Mouse (Mus musculus): Measurements from ENCODE around the gene Npr3. TPM values are rescaled to one million over a fixed set of nuclear protein-coding genes. Genes with fewer than 3 reads are reported as not detected.
"Not testable (repeated sequence)": the region's sequence is repeated elsewhere in the genome, so short reads cannot be mapped to it uniquely, and the experiment has no call there.

The Npr3 gene
- total and polyA plus RNA-seq, 3 experiments = 9.0 to 23.9 (median 10.8) TPM

DNA sequence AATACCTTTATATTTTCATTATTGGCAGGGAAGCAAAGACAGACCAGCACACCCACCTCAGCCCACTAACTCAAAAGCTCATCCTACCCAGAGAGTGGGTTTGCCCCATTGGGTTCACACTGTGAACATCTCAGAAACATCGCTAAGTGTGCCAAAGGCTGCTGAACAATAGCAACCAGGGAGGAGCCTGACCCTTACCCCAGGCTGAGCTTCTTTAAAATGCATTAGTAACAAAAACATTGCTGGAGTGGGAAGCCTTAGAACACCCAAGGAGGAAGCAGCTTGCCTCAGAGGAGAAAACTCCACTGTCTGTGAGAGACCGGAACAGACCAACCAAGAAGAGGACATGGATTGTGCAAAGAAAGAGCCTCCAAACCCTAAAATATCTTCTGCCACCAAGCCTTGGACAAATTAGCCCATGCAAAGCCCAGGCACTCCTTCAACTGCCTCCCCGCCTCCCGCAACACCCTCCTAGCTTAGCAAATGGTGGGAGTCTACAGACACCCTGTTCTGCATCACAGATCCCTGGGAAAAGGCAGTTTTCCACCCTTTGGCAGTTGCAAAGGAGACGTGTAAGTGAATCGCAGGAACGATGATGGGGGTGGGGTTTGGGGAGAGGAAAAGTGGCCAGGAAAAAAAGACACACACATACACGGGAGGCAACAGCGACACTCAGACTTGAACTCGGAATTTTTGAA, 24.4 kb downstream of the Npr3 start:
- DNase-seq = no peak

- no peak for DNase-seq
Measured at GRCm38 (mm10) chr15:11881822-11882221, 25.3 kb downstream of the Npr3 start.

DNA sequence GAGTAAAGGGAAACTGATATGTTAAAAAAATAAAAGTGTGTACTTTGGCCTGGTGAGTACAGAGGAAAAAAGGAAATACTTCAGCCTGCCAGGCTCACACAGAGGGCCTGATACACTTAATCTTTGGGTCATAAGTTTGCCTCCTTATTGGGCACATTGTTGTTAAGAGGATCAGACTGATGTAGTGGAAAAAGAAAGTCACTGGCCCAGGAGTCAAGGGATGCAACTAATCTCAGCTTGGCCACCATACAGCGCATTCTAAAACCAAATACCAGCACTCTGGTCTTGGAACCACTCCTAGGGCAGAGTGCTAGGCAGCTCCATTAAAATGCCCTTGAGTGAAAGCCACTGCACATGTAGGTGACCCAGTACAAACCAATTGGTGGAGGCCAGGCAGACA, 28.8 kb downstream of the Npr3 start:
- DNase-seq = no peak

DNA sequence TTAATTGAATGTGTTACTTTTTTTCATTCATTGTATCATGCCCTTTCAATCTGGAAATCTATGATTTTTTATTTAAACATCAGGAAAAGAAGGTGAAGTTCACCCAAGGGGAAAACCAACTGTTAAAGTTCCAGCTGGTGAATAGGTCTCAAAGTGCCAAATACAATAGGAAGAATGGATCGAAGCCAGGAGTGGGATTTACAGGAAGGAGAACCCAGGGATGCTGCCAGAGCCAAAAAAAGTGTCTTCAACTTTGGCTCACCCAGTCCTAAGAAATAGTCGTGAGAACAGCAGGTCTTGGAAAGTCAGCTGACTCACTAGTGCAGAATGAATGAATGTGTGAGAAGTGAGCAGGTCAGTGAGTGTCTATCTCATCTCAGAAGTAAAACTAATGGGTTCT, 29.8 kb downstream of the Npr3 start:
- no peak for DNase-seq

DNA sequence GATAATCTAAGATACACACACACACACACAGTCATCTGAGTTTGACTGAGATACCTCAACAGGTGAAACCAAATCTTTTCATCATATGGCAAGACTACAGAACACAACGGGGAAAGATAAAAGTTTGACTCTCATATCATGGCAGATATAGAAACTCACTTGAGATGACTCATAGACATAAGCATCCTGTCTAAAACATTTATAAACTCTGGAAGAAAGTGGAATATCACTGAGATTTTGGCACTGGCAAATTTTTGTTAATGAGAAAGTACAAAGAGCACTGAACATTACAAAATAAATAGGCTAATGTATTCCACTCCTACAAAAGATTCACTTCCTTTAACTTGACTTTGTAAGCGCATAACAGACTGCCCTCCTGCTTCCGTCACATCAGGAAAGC, 40.2 kb downstream of the Npr3 start:
- DNase-seq = no peak

DNA sequence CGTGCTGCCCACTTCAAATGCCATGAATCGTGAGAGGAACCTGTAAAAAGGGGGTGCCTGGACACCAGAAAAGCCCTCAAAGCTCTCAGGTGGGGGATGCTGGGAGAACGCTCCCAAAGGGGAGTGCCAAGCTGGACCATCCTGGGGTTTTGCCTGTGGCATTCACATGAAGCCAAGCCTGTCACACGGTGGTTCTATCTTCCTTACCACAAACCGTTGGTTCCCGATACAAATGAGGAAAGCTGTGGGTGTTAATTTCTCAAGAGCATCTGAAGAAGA, 43.6 kb downstream of the Npr3 start:
- DNase-seq = no peak

DNA sequence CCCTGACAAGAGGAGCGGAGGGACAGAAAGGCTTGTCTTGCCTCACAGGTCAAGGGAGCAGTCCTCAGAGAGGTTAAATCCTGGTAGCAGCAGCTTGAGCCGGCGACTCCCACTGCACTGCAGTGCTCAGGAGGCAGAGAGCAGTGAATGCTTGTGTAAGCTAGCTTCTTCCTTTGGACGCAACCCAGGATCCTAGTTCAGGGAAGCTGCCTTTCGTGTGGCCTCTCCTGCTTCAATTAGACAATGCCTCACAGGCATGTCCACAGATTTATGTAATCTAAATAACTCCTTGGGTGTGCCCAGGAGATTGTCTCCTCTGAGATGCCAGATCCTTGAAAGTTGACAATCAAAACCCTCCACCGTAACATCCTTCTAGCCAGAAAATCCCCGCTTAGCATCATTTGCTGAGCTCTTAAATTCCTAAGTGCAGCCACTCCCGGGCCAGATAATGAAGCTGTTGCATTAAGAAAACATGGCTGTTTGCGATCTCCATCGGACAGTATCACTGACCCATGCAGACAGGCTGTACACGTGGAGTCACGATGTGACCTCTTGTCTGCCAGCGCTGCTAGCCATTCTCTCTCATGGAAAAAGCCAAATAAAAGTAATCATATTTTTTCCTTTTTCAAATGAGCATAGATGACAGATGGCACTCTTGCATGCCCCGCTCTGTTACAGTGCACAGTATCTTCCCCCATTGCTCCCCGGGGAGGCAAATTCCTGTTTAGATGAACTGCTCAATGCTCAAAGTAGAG, 44.1 kb downstream of the Npr3 start:
- no peak for DNase-seq

DNA sequence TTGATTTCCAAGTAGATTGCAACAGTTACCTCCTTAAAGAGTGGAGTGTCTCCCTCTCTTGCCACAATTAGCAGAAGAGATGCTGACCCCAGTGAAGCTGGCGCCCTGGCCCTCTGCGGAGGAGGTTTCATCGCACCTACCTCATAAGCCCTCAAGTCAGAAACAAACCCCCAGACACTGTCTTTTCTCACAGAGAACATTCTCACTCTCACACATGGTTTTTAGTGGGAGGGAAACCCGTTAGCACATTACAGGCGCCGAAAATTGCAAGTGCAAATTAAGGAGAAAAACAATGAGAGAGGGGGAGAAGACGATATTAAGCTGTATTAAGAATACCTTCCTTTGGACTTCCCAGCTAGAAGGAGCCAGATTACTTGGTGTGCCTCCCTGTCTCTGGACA, 44.8 kb downstream of the Npr3 start:
- DNase-seq = no peak

- DNase-seq = no peak
Measured at GRCm38 (mm10) chr15:11860259-11860658, 46.8 kb downstream of the Npr3 start.

DNA sequence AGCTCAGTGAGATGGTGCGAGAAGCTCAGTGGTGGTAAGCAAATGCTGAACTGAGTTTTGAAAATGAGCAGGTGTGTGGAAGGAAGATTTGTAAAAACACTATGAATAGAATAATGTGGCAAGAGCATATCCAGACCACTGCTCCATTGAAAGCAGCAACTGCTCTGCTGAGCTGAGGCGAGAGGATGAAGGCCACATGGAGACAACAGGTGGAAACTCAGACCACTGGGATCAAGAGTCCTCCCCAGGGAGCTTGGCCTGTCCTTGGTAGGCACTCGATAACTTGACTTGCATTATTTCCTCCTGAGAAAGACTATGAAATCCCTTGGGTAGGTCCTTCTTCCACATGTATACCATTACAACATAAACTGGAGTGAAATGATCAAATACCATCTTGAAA, 47.3 kb downstream of the Npr3 start:
- DNase-seq = no peak

DNA sequence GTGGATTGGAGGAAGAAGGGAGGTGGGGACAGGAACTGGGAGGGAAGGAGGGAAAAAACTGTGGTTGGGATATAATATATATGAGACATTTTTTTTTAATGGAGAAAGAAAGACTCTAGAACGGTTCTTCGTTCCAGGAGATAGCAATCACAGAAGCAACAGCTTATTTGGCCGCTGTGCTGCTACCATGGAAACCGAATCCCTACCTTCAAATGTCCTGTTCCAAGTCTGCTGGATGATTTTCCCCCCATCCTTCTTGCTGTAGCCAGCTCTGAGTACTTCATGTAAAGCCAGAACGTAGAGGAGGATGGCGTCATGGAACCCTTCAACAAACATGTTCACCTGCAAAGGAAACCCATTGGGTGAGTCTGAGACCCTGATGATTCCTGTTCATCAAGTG, 48.7 kb downstream of the Npr3 start:
- DNase-seq = no peak

GRCm38 (mm10) chr15:11845204-11846062, 61.7 kb downstream of the Npr3 start:
- DNase-seq = no peak

- no peak for DNase-seq
Measured at GRCm38 (mm10) chr15:11844115-11844514, 63.0 kb downstream of the Npr3 start.

GRCm38 (mm10) chr15:11841828-11842227, 65.3 kb downstream of the Npr3 start:
- no peak for DNase-seq

DNA sequence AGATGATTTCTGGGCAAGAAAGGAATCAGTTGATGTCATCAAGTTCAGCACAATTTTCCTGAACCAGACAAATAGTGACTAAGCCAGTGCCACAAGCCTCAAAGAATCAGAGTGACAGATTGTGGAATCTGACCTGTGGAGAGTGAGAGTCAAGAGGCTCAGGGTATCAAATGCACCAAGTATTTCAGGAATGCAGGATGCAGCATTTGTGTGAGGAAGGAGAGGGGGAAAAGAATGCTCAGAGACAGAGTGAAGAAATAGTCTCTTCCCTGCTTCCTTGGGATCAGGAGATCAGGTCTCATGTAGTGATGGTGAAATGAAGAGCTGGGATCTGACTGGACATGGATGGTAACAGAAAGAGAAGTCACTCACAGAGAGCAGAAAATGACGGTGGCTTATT, 71.2 kb downstream of the Npr3 start:
- DNase-seq = no peak

DNA sequence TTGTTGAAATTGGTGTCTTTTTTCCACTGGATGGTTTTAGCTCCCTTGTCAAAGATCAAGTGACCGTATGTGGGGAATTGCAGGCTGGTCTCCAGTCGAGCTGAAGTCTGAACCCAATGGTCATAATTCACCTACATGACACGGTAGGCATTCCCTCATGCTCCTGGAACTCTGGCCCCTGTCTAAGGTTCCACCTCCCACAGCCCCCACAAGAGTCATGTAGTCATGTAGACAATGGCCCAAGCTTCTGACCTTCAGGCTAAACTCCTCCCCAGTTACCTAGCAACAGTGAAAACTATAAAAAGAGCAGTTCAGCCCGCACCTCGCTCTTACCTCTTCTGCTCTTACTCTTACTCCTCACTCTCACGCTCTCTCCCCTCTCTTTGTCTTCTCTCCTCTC, 84.7 kb downstream of the Npr3 start:
- DNase-seq = not testable (repeated sequence)

- DNase-seq = no peak
Measured at GRCm38 (mm10) chr15:11815551-11815950, 91.5 kb downstream of the Npr3 start.

DNA sequence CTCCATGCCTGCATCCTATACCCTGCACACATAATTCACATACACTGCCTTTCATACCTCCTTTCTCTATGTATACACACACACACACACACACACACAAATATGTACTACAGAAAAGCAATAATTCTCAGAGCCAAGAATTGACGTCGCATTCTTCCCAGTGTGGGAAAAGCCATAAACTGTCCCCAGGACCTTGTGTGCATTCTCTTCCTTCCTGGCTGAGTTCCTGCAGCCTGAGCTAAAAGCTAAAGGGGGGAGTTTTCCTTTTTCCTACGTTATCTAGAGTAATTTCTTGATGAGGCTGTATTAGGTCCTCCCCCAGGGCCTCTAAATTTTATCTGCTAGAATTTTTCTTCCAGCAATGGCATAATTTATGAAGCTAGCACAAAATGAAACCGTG, 103.5 kb downstream of the Npr3 start:
- no peak for DNase-seq

DNA sequence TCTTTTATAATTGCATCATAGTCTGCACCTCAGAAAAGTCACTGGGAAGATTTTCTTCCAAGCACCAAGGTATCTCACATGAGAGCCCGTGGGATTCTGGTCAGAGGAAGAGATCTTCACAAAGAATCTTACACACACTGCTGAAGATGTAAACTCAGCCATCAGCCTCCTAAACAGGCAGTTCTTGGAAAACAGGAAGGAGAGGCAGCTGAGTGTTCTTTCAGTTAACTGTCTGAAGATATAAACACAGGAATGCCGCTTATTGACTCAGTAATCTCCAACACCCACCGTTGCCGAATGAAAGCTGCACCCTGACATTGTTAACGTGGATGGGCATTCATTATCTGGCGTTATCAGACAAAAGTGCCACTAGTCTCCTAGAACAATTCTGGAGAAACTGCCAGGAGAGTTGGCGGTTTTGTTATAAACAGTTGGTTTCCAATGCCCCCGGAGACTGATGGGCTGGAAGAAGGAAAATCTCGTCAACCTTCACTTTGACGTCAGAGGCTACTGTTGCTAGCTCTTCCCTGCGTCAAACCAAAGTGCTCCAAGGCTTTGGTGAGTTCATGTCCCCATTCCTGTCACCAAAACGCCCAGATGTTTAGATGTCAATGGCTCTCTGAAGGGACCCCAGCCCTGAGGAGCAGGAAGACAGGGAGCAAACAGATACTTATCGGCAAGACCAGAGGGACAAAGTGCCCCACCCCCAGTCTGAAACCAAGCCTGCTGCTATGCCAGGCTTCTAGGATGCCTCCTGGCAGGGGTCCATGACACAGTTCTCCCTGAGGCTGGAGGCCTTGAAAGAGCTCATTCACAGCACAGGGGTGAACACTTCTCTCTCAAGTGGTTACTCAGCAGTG, 105.0 kb downstream of the Npr3 start:
- DNase-seq = peak; percentile 67

GRCm38 (mm10) chr15:11794632-11795031, 112.5 kb downstream of the Npr3 start:
- DNase-seq = no peak

Data from adrenal gland, adult 2 months (tissue).